Mouse (Mus musculus): ENCODE results near the gene Ppp1r12b.

The Ppp1r12b gene

GRCm38 (mm10) chr1:134760642-134761041 is 195.1 kb downstream of the Ppp1r12b start:
- DNase-seq (ENCODE audit: low read depth), result no peak

- DNase-seq (ENCODE audit: low read depth), result no peak
These were observed 196.6 kb downstream of the Ppp1r12b start for GRCm38 (mm10) chr1:134759133-134759532.

- no peak for DNase-seq (ENCODE audit: low read depth)
These were observed 198.5 kb downstream of the Ppp1r12b start for GRCm38 (mm10) chr1:134757230-134757629.

- DNase-seq (ENCODE audit: low read depth), result no peak
These were observed 199.4 kb downstream of the Ppp1r12b start for GRCm38 (mm10) chr1:134756190-134756873.

GRCm38 (mm10) chr1:134755548-134756189 is 200.1 kb downstream of the Ppp1r12b start:
- no peak for DNase-seq (ENCODE audit: low read depth)

GRCm38 (mm10) chr1:134754818-134755217 is 200.9 kb downstream of the Ppp1r12b start:
- no peak for DNase-seq (ENCODE audit: low read depth)

- DNase-seq (ENCODE audit: low read depth), result no peak
These were observed 201.8 kb downstream of the Ppp1r12b start for GRCm38 (mm10) chr1:134753751-134754630.

GRCm38 (mm10) chr1:134752447-134752846 is 203.3 kb downstream of the Ppp1r12b start:
- DNase-seq (ENCODE audit: low read depth), result no peak

GRCm38 (mm10) chr1:134749889-134750288 is 205.9 kb downstream of the Ppp1r12b start:
- DNase-seq (ENCODE audit: low read depth), result no peak

- peak; percentile 71 for DNase-seq (ENCODE audit: low read depth)
These were observed 208.2 kb downstream of the Ppp1r12b start for GRCm38 (mm10) chr1:134747236-134748174.

- DNase-seq (ENCODE audit: low read depth), result peak; percentile 28
These were observed 210.1 kb downstream of the Ppp1r12b start for GRCm38 (mm10) chr1:134745648-134746047.

GRCm38 (mm10) chr1:134741946-134742661 is 213.6 kb downstream of the Ppp1r12b start:
- DNase-seq (ENCODE audit: low read depth), result no peak

GRCm38 (mm10) chr1:134741433-134741832 is 214.3 kb downstream of the Ppp1r12b start:
- peak; percentile 55 for DNase-seq (ENCODE audit: low read depth)

GRCm38 (mm10) chr1:134737463-134737862 is 218.3 kb downstream of the Ppp1r12b start:
- DNase-seq (ENCODE audit: low read depth), result no peak

GRCm38 (mm10) chr1:134733659-134734058 is 222.1 kb downstream of the Ppp1r12b start:
- DNase-seq (ENCODE audit: low read depth), result no peak

GRCm38 (mm10) chr1:134727256-134727655 is 228.5 kb downstream of the Ppp1r12b start:
- DNase-seq (ENCODE audit: low read depth), result peak; percentile 80

GRCm38 (mm10) chr1:134726480-134726879 is 229.3 kb downstream of the Ppp1r12b start:
- DNase-seq (ENCODE audit: low read depth), result no peak

GRCm38 (mm10) chr1:134725276-134725675 is 230.5 kb downstream of the Ppp1r12b start:
- DNase-seq (ENCODE audit: low read depth), result peak; percentile 80

- DNase-seq (ENCODE audit: low read depth), result no peak
These were observed 232.9 kb downstream of the Ppp1r12b start for GRCm38 (mm10) chr1:134722891-134723290.

- DNase-seq (ENCODE audit: low read depth), result no peak
These were observed 234.3 kb downstream of the Ppp1r12b start for GRCm38 (mm10) chr1:134721486-134721885.
